In genomic region chr6:100670370-100670841, GRCm38 (mm10) we compare ENCODE assay signal across 8 mouse cellular contexts. TPM values are rescaled to one million over a fixed set of nuclear protein-coding genes. Genes with fewer than 3 reads are reported as not detected.
A peak's percentile ranks its signal among the peaks of the same experiment; 100 is the strongest.
DNase-seq lines count a peak whose midpoint lies in the region; ATAC-seq and TF ChIP-seq lines count a peak whose summit lies in the region.

No protein-coding gene starts in this region.

- H3K79me2 ChIP-seq in MEL (ENCODE audit: control insufficient read depth, insufficient read depth, low read length, poor library complexity), result peaks cover 9% of the 10 kb centered on the region

- H3K4me1 ChIP-seq in MEL (ENCODE audit: control insufficient read depth in 1 of 2, insufficient read depth in 2 of 2, low read length in 2 of 2), result peaks cover 0 to 10% of the 10 kb centered on the region in 2 experiments; a peak in 2 of 4 replicates
- no peaks in the 10 kb centered on the region for H3K4me1 ChIP-seq in forebrain, embryonic 14.5 days (ENCODE audit: control insufficient read depth, insufficient read depth, low read length)
- H3K4me1 ChIP-seq in lung, embryonic 15.5 days, result peaks cover 11% of the 10 kb centered on the region
- no peaks in the 10 kb centered on the region for H3K4me1 ChIP-seq in olfactory bulb, adult 2 months (ENCODE audit: control insufficient read depth, insufficient read depth, low read length)

- TF ChIP-seq CTCF in MEL (IDR thresholded peaks at IDR 0.05 in 2 of 3, conservative IDR thresholded peaks at IDR 0.05 in 1 of 3; ENCODE audit: control insufficient read depth in 1 of 3, insufficient read depth in 1 of 3, low read depth in 2 of 3, low read length in 3 of 3, poor library complexity in 1 of 3, severe bottlenecking in 1 of 3), result no peak
- TF ChIP-seq CTCF in olfactory bulb, adult 2 months (IDR thresholded peaks at IDR 0.05; ENCODE audit: insufficient read depth, low read depth, low read length), result no peak

- peaks cover 0 to 13% of the 10 kb centered on the region in 2 experiments; a peak in 2 of 4 replicates for H3K36me3 ChIP-seq in MEL (ENCODE audit: control insufficient read depth in 1 of 2, insufficient read depth in 2 of 2, low read length in 2 of 2)
- no peaks in the 10 kb centered on the region for H3K36me3 ChIP-seq in forebrain, embryonic 14.5 days (ENCODE audit: control insufficient read depth, insufficient read depth, low read length)
- no peaks in the 10 kb centered on the region for H3K36me3 ChIP-seq in lung, embryonic 15.5 days

- H3K27ac ChIP-seq in MEL (ENCODE audit: control insufficient read depth, low read depth, low read length), result peak overlapping the region; percentile 81
- no peak overlapping the region for H3K27ac ChIP-seq in forebrain, embryonic 14.5 days (ENCODE audit: low read depth, low read length)
- H3K27ac ChIP-seq in lung, embryonic 15.5 days, result 0 out of 2 replicates have a peak overlapping the region, but pooled peaks have one; percentile 2
- H3K27ac ChIP-seq in olfactory bulb, adult 2 months (ENCODE audit: insufficient read depth, low read depth, low read length), result no peak overlapping the region

- H3K4me3 ChIP-seq in MEL (ENCODE audit: control insufficient read depth in 1 of 2, insufficient read depth in 1 of 2, low read depth in 2 of 2, low read length in 2 of 2), result peak overlapping the region; percentile 66 to 73
- H3K4me3 ChIP-seq in forebrain, embryonic 14.5 days (ENCODE audit: low read depth, low read length), result peak overlapping the region; percentile 78
- H3K4me3 ChIP-seq in lung, embryonic 15.5 days, result peak overlapping the region; percentile 70
- H3K4me3 ChIP-seq in olfactory bulb, adult 2 months (ENCODE audit: insufficient read depth, low read depth, low read length), result peak overlapping the region; percentile 58

- intact Hi-C loops in heart, postnatal 25 days (cut with DNase I), result no loop called here

- no peak for TF ChIP-seq RAD21 in MEL (IDR thresholded peaks at IDR 0.05; ENCODE audit: low read depth, low read length)

- H3K27me3 ChIP-seq in MEL (ENCODE audit: control insufficient read depth in 1 of 2, insufficient read depth in 2 of 2, low read length in 2 of 2), result no peaks in the 10 kb centered on the region
- no peaks in the 10 kb centered on the region for H3K27me3 ChIP-seq in forebrain, embryonic 14.5 days (replicated peaks; ENCODE audit: control insufficient read depth, insufficient read depth, low read length)
- no peaks in the 10 kb centered on the region; the same call in 1 of the 2 replicates for H3K27me3 ChIP-seq in lung, embryonic 15.5 days

- DNase-seq in MEL (ENCODE audit: low read depth, low spot score), result peak; percentile 90
- peak; percentile 29 for DNase-seq in forebrain, embryonic 14.5 days (ENCODE audit: low spot score)
- peak; percentile 19 for DNase-seq in heart, postnatal 25 days (ENCODE audit: low spot score)
- peak; percentile 36 to 62 for DNase-seq in layer of hippocampus, adult 18-20 months (ENCODE audit: low spot score in 2 of 2)
- DNase-seq in thymus, postnatal 10 days (ENCODE audit: low spot score in 2 of 2), result peak; percentile 19 to 36

- TF ChIP-seq EP300 in MEL (IDR thresholded peaks at IDR 0.05; ENCODE audit: low read depth in 1 of 2, low read length in 2 of 2), result peak in 1 of 2 experiments; percentile 61; a peak in 2 of 4 replicates

- H3K4me2 ChIP-seq in forebrain, embryonic 14.5 days (ENCODE audit: low read length), result peak overlapping the region; percentile 90
- peak overlapping the region; percentile 92 for H3K4me2 ChIP-seq in lung, embryonic 15.5 days

- peak; percentile 3 to 65; a peak in 2 of 4 replicates for TF ChIP-seq POLR2A in MEL (IDR thresholded peaks at IDR 0.05; ENCODE audit: control insufficient read depth in 1 of 2, insufficient read depth in 1 of 2, low read depth in 1 of 2, low read length in 2 of 2, poor library complexity in 1 of 2)
- no peak for TF ChIP-seq POLR2A in olfactory bulb, adult 2 months (IDR thresholded peaks at IDR 0.05; ENCODE audit: insufficient read depth, low read depth, low read length)

- ATAC-seq in cerebellum, adult (ENCODE audit: insufficient number of reproducible peaks, low FRiP score, low TSS enrichment), result peak; percentile 74
- peak; percentile 62 for ATAC-seq in forebrain, embryonic 14.5 days
- peak; percentile 60; the same call in 1 of the 2 replicates for ATAC-seq in lung, embryonic 15.5 days (ENCODE audit: borderline replicate concordance, extremely low read depth, low FRiP score, low TSS enrichment)

- no peaks in the 10 kb centered on the region for H3K9me3 ChIP-seq in MEL (replicated peaks; ENCODE audit: insufficient read depth, low read length)
- no peaks in the 10 kb centered on the region for H3K9me3 ChIP-seq in forebrain, embryonic 14.5 days (replicated peaks; ENCODE audit: control insufficient read depth, low read length)
- no peaks in the 10 kb centered on the region for H3K9me3 ChIP-seq in lung, embryonic 15.5 days

- H3K9ac ChIP-seq in MEL (ENCODE audit: control insufficient read depth, low read depth, low read length, poor library complexity, severe bottlenecking), result peak overlapping the region; percentile 68
- H3K9ac ChIP-seq in forebrain, embryonic 14.5 days (ENCODE audit: low read length), result peak overlapping the region; percentile 73
- H3K9ac ChIP-seq in lung, embryonic 15.5 days, result peak overlapping the region; percentile 56

- under 1% methylated on average over 32 of the region's 32 CpGs for WGBS in forebrain, embryonic 14.5 days
- WGBS in lung, embryonic 15.5 days, result 1% methylated on average over 32 of the region's 32 CpGs
- WGBS in olfactory bulb, adult 2 months, result under 1% methylated on average over 32 of the region's 32 CpGs

TF ChIP-seq in MEL, 35 proteins besides CTCF, POLR2A, EP300 and RAD21 (continues in another document):
- TF ChIP-seq ZMIZ1 (IDR thresholded peaks at IDR 0.05; ENCODE audit: low read depth, low read length), result no peak
- TF ChIP-seq POLR2AphosphoS5 (IDR thresholded peaks at IDR 0.05; ENCODE audit: borderline replicate concordance, low read depth, low read length), result no peak
- TF ChIP-seq MAX (IDR thresholded peaks at IDR 0.05; ENCODE audit: low read length), result peak; percentile 58
- no peak for TF ChIP-seq JUND (IDR thresholded peaks at IDR 0.05; ENCODE audit: low read depth, low read length)
- peak; percentile 83 for TF ChIP-seq MYC (IDR thresholded peaks at IDR 0.05; ENCODE audit: low read depth, low read length)
- peak; percentile 43; the same call in 1 of the 2 replicates for TF ChIP-seq E2F4 (IDR thresholded peaks at IDR 0.05; ENCODE audit: borderline replicate concordance, low read depth, low read length)
- no peak for TF ChIP-seq MAZ (IDR thresholded peaks at IDR 0.05; ENCODE audit: low read depth, low read length)
- peak; percentile 37; the same call in 1 of the 2 replicates for TF ChIP-seq NELFE (IDR thresholded peaks at IDR 0.05; ENCODE audit: low read depth, low read length)
- no peak for TF ChIP-seq ELF1 (IDR thresholded peaks at IDR 0.05; ENCODE audit: low read depth, low read length)
- no peak for TF ChIP-seq RCOR1 (IDR thresholded peaks at IDR 0.05; ENCODE audit: low read depth, low read length)
- no peak for TF ChIP-seq MEF2A (IDR thresholded peaks at IDR 0.05; ENCODE audit: extremely low read depth, insufficient replicate concordance, low read depth, low read length, poor library complexity, severe bottlenecking)
- TF ChIP-seq TCF12 (IDR thresholded peaks at IDR 0.05; ENCODE audit: low read depth, low read length), result peak; percentile 36; the same call in 1 of the 2 replicates
- TF ChIP-seq SIN3A (IDR thresholded peaks at IDR 0.05; ENCODE audit: low read length), result peak; percentile 33; the same call in 1 of the 2 replicates
- TF ChIP-seq TBP (IDR thresholded peaks at IDR 0.05; ENCODE audit: low read depth, low read length), result peak; percentile 38; the same call in 1 of the 2 replicates
- peak; percentile 77 for TF ChIP-seq TAL1 (IDR thresholded peaks at IDR 0.05; ENCODE audit: low read length)
- TF ChIP-seq USF1 (IDR thresholded peaks at IDR 0.05; ENCODE audit: low read depth, low read length), result no peak
- no peak for TF ChIP-seq SMC3 (IDR thresholded peaks at IDR 0.05; ENCODE audit: low read depth, low read length)
- no peak for TF ChIP-seq ZC3H11A (IDR thresholded peaks at IDR 0.05; ENCODE audit: low read depth, low read length)
- TF ChIP-seq BHLHE40 (IDR thresholded peaks at IDR 0.05; ENCODE audit: borderline replicate concordance, low read depth, low read length), result no peak
- TF ChIP-seq HCFC1 (IDR thresholded peaks at IDR 0.05; ENCODE audit: low read depth, low read length), result no peak
- no peak for TF ChIP-seq KAT2A (conservative IDR thresholded peaks at IDR 0.05; ENCODE audit: low read depth, low read length)
- TF ChIP-seq USF2 (IDR thresholded peaks at IDR 0.05; ENCODE audit: borderline replicate concordance in 1 of 2, insufficient read depth in 1 of 2, low read depth in 1 of 2, low read length in 2 of 2), result no peak
- no peak for TF ChIP-seq ZKSCAN1 (IDR thresholded peaks at IDR 0.05; ENCODE audit: low read depth, low read length)
- TF ChIP-seq MAFK (IDR thresholded peaks at IDR 0.05; ENCODE audit: borderline replicate concordance, low read depth, low read length), result no peak
- no peak for TF ChIP-seq POLR2AphosphoS2 (IDR thresholded peaks at IDR 0.05; ENCODE audit: low read length)
- TF ChIP-seq CHD2 (IDR thresholded peaks at IDR 0.05; ENCODE audit: low read length), result no peak

RNA-seq across cellular contexts. Expression of gene Shq1, which starts 0.6 kb away (rescaled TPM):
- total RNA-seq in MEL (2012; rRNA removed), result 21.1 and 23.5 TPM in 2 replicates
- 10 to 100 TPM in 1 of 2 experiments, not detected in 1; 20.2 TPM for polyA plus RNA-seq in MEL (2012; ENCODE audit: insufficient read depth in 1 of 2, insufficient read length in 2 of 2, low read depth in 1 of 2, low replicate concordance in 2 of 2, missing spikeins in 1 of 2)
- 13.1 and 14.2 TPM in 2 replicates for polyA plus RNA-seq in forebrain, embryonic 14.5 days (2014; fragmentation: Nextera tagmentation; extraction: Ambion mirVana)
- total RNA-seq in heart, postnatal 25 days (2021), result 1 to 10 TPM; 2.8 to 3.2 TPM
- 1 to 10 TPM; 6.4 to 6.5 TPM for total RNA-seq in layer of hippocampus, adult 18-20 months (2021)
- 17.9 and 19.1 TPM in 2 replicates for polyA plus RNA-seq in lung, embryonic 15.5 days (2015; fragmentation: Nextera tagmentation; extraction: Ambion mirVana)
- polyA plus RNA-seq in olfactory bulb, adult 2 months (2012; ENCODE audit: insufficient read depth, insufficient read length, low replicate concordance, missing spikeins), result not detected in 2 replicates

RNA-seq across cellular contexts. Expression of gene Gxylt2, which starts 34.1 kb away (rescaled TPM):
- total RNA-seq in MEL (2012; rRNA removed), result not detected in 2 replicates
- polyA plus RNA-seq in MEL (2012; ENCODE audit: insufficient read depth in 1 of 2, insufficient read length in 2 of 2, low read depth in 1 of 2, low replicate concordance in 2 of 2, missing spikeins in 1 of 2), result not detected
- 0.81 and 1.0 TPM in 2 replicates for polyA plus RNA-seq in forebrain, embryonic 14.5 days (2014; fragmentation: Nextera tagmentation; extraction: Ambion mirVana)
- 1 to 10 TPM; 3.5 to 4.7 TPM for total RNA-seq in heart, postnatal 25 days (2021)
- total RNA-seq in layer of hippocampus, adult 18-20 months (2021), result 1 to 10 TPM; 1.6 to 1.9 TPM
- 3.9 and 4.1 TPM in 2 replicates for polyA plus RNA-seq in lung, embryonic 15.5 days (2015; fragmentation: Nextera tagmentation; extraction: Ambion mirVana)
- not detected in 2 replicates for polyA plus RNA-seq in olfactory bulb, adult 2 months (2012; ENCODE audit: insufficient read depth, insufficient read length, low replicate concordance, missing spikeins)

Comparison
In these comparisons a context has a peak if more than half of its experiments do, and no peak if none do; other contexts are left out.
1. DNase-seq: peak in every context shown above with its lines; median percentile 90 in MEL; 49 in layer of hippocampus, adult 18-20 months; 29 in forebrain, embryonic 14.5 days; 28 in thymus, postnatal 10 days; 19 in heart, postnatal 25 days.
2. H3K27ac ChIP-seq: peak in MEL (single experiment) and lung, embryonic 15.5 days (single experiment); none in forebrain, embryonic 14.5 days (single experiment) and olfactory bulb, adult 2 months (single experiment).
3. Peak in every context shown above with its lines, with median percentiles within 50 percentile points of each other: H3K4me3 ChIP-seq, H3K9ac ChIP-seq and ATAC-seq.